7 mouse cellular contexts compared by ENCODE assay signal in the genomic region with DNA sequence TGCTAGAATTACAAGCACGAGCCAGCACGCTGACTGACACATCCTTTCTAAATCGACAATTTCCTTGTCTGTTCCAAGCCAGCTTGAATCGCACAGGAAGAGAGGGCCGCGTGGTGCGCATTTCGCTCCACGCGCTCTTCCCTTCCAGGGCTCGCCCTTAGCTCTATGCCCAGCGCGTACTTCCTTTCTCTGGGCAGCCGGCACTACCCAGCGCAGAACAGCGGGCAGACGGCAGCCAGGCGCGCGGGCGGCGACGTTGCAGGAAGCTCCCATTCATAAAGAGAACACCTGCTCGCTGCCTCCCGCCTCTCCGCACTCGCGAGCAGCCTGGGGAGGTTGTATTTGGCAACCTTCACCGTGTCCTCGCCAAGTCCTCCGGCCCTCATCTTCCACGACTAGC. TPM values are rescaled to one million over a fixed set of nuclear protein-coding genes. Genes with fewer than 3 reads are reported as not detected.
DNase-seq lines count a peak whose midpoint lies in the region; ATAC-seq and TF ChIP-seq lines count a peak whose summit lies in the region.

No protein-coding gene starts in this region.

- no peak for DNase-seq in lung, adult 2 months
- DNase-seq in cerebellum, adult 2 months = peak; percentile 79 to 80
- DNase-seq in left cerebral cortex, postnatal 10 days (ENCODE audit: extremely low spot score in 1 of 2, low spot score in 2 of 2) = peak; percentile 49 to 71
- no peak for DNase-seq in ovary, postnatal 10 days (ENCODE audit: low spot score)

- H3K4me3 ChIP-seq in lung, embryonic 15.5 days = peak overlapping the region; percentile 52
- H3K4me3 ChIP-seq in lung, adult 2 months (replicated peaks; ENCODE audit: extremely low read depth, low read depth, low read length) = no peak overlapping the region
- H3K4me3 ChIP-seq in cerebellum, adult 2 months (replicated peaks; ENCODE audit: insufficient read depth, low read depth, low read length) = peak overlapping the region; percentile 79
- H3K4me3 ChIP-seq in forebrain, embryonic 16.5 days (replicated peaks; ENCODE audit: low read length) = peak overlapping the region; percentile 73
- peak overlapping the region; percentile 58 for H3K4me3 ChIP-seq in neural tube, embryonic 12.5 days

- peaks cover 31% of the 10 kb centered on the region for H3K4me1 ChIP-seq in lung, embryonic 15.5 days
- H3K4me1 ChIP-seq in lung, adult 2 months (ENCODE audit: control insufficient read depth, insufficient read depth, low read length) = peaks cover 2% of the 10 kb centered on the region; the same call in 1 of the 2 replicates
- peaks cover 11% of the 10 kb centered on the region for H3K4me1 ChIP-seq in cerebellum, adult 2 months (ENCODE audit: control insufficient read depth, insufficient read depth, low read length)
- H3K4me1 ChIP-seq in forebrain, embryonic 16.5 days (replicated peaks; ENCODE audit: control insufficient read depth, insufficient read depth, low read length) = peaks cover 36% of the 10 kb centered on the region
- H3K4me1 ChIP-seq in neural tube, embryonic 12.5 days = peaks cover 50% of the 10 kb centered on the region

- H3K9ac ChIP-seq in lung, embryonic 15.5 days = no peak overlapping the region
- peak overlapping the region; percentile 89 for H3K9ac ChIP-seq in forebrain, embryonic 16.5 days (replicated peaks; ENCODE audit: low read depth, low read length)
- H3K9ac ChIP-seq in neural tube, embryonic 12.5 days = peak overlapping the region; percentile 80; the same call in 1 of the 2 replicates

- under 1% methylated on average over 32 of the region's 32 CpGs for WGBS in lung, embryonic 15.5 days
- under 1% methylated on average over 32 of the region's 32 CpGs for WGBS in lung, adult 2 months
- 1% methylated on average over 32 of the region's 32 CpGs for WGBS in cerebellum, adult 2 months
- under 1% methylated on average over 32 of the region's 32 CpGs for WGBS in forebrain, embryonic 16.5 days
- WGBS in neural tube, embryonic 12.5 days = under 1% methylated on average over 32 of the region's 32 CpGs

- no peaks in the 10 kb centered on the region for H3K36me3 ChIP-seq in lung, embryonic 15.5 days
- H3K36me3 ChIP-seq in forebrain, embryonic 16.5 days (ENCODE audit: control insufficient read depth, insufficient read depth) = no peaks in the 10 kb centered on the region
- no peaks in the 10 kb centered on the region for H3K36me3 ChIP-seq in neural tube, embryonic 12.5 days

- TF ChIP-seq POLR2A in lung, adult 2 months (IDR thresholded peaks at IDR 0.05; ENCODE audit: borderline replicate concordance, extremely low read depth, low read depth, low read length) = no peak
- TF ChIP-seq POLR2A in cerebellum, adult 2 months (IDR thresholded peaks at IDR 0.05; ENCODE audit: borderline replicate concordance, insufficient read depth, low read length) = no peak

- peak overlapping the region; percentile 100 for H3K4me2 ChIP-seq in lung, embryonic 15.5 days
- H3K4me2 ChIP-seq in forebrain, embryonic 16.5 days (ENCODE audit: low read length) = peak overlapping the region; percentile 81
- peak overlapping the region; percentile 74 for H3K4me2 ChIP-seq in neural tube, embryonic 12.5 days (replicated peaks)

- no peak overlapping the region for H3K27ac ChIP-seq in lung, embryonic 15.5 days
- H3K27ac ChIP-seq in cerebellum, adult 2 months (ENCODE audit: insufficient read depth, low read length) = peak overlapping the region; percentile 23
- H3K27ac ChIP-seq in forebrain, embryonic 16.5 days (ENCODE audit: low read length) = peak overlapping the region; percentile 95
- peak overlapping the region; percentile 93 for H3K27ac ChIP-seq in neural tube, embryonic 12.5 days

- intact Hi-C loops in left cerebral cortex, postnatal 10 days (cut with DNase I) = no loop called here

- TF ChIP-seq CTCF in lung, adult 2 months (IDR thresholded peaks at IDR 0.05; ENCODE audit: insufficient read depth, low read length) = no peak
- no peak for TF ChIP-seq CTCF in cerebellum, adult 2 months (IDR thresholded peaks at IDR 0.05; ENCODE audit: borderline replicate concordance, insufficient read depth, low read depth, low read length)

- H3K27me3 ChIP-seq in lung, embryonic 15.5 days = peaks cover 75% of the 10 kb centered on the region
- no peaks in the 10 kb centered on the region for H3K27me3 ChIP-seq in cerebellum, adult 2 months (ENCODE audit: control insufficient read depth, insufficient read depth, low read length)
- H3K27me3 ChIP-seq in forebrain, embryonic 16.5 days (replicated peaks; ENCODE audit: control insufficient read depth, insufficient read depth, low read length) = 0 out of 2 replicates have a peak, but pooled peaks cover 8% of the 10 kb centered on the region
- peaks cover 43% of the 10 kb centered on the region for H3K27me3 ChIP-seq in neural tube, embryonic 12.5 days (replicated peaks)

- no peak for ATAC-seq in lung, embryonic 15.5 days (ENCODE audit: borderline replicate concordance, extremely low read depth, low FRiP score, low TSS enrichment)
- ATAC-seq in forebrain, embryonic 16.5 days = peak; percentile 64
- peak; percentile 51 for ATAC-seq in neural tube, embryonic 12.5 days (ENCODE audit: low FRiP score, low read depth)

- H3K9me3 ChIP-seq in lung, embryonic 15.5 days = no peaks in the 10 kb centered on the region
- H3K9me3 ChIP-seq in forebrain, embryonic 16.5 days (ENCODE audit: control insufficient read depth, low read length) = no peaks in the 10 kb centered on the region
- H3K9me3 ChIP-seq in neural tube, embryonic 12.5 days = no peaks in the 10 kb centered on the region

RNA-seq across cellular contexts. Expression of a gene that starts 0.7 kb away (rescaled TPM):
- 0.66 and 0.67 TPM in 2 replicates for polyA plus RNA-seq in lung, embryonic 15.5 days (2015; fragmentation: Nextera tagmentation; extraction: Ambion mirVana)
- 0.44 and 0.51 TPM in 2 replicates for polyA plus RNA-seq in lung, adult 2 months (2012; rRNA removed)
- polyA plus RNA-seq in cerebellum, adult 2 months (2012; rRNA removed) = 19.4 and 23.3 TPM in 2 replicates
- polyA plus RNA-seq in forebrain, embryonic 16.5 days (2015; fragmentation: Nextera tagmentation; extraction: Ambion mirVana) = 28.8 and 30.4 TPM in 2 replicates
- total RNA-seq in left cerebral cortex, postnatal 10 days (2021) = 10 to 100 TPM; 30.6 to 39.3 TPM
- 14.3 and 15.1 TPM in 2 replicates for polyA plus RNA-seq in neural tube, embryonic 12.5 days (2016; fragmentation: Nextera tagmentation; extraction: Ambion mirVana)

RNA-seq across cellular contexts. Expression of a gene that starts 40.6 kb away (rescaled TPM):
- 11.3 and 14.4 TPM in 2 replicates for polyA plus RNA-seq in lung, embryonic 15.5 days (2015; fragmentation: Nextera tagmentation; extraction: Ambion mirVana)
- polyA plus RNA-seq in lung, adult 2 months (2012; rRNA removed) = 4.0 and 4.9 TPM in 2 replicates
- 1.2 and 1.3 TPM in 2 replicates for polyA plus RNA-seq in cerebellum, adult 2 months (2012; rRNA removed)
- 0.25 TPM in 1 of 2 replicates, not detected in the other for polyA plus RNA-seq in forebrain, embryonic 16.5 days (2015; fragmentation: Nextera tagmentation; extraction: Ambion mirVana)
- not detected for total RNA-seq in left cerebral cortex, postnatal 10 days (2021)
- polyA plus RNA-seq in neural tube, embryonic 12.5 days (2016; fragmentation: Nextera tagmentation; extraction: Ambion mirVana) = 8.9 and 11.2 TPM in 2 replicates

Comparison
In these comparisons a context has a peak if more than half of its experiments do, and no peak if none do; other contexts are left out.
1. DNase-seq: peak in cerebellum, adult 2 months (2 of 2) and left cerebral cortex, postnatal 10 days (2 of 2); none in lung, adult 2 months (single experiment) and ovary, postnatal 10 days (single experiment).
2. Peak in every context shown above with its lines, with median percentiles within 50 percentile points of each other: H3K4me2 ChIP-seq.